Mouse (Mus musculus): ENCODE measurements around the gene Notch1. TPM values are rescaled to one million over a fixed set of nuclear protein-coding genes. Genes with fewer than 3 reads are reported as not detected.

Notch1 gene
- polyA plus RNA-seq, 1 experiment from 2014 or later = 11.8 TPM

- H3K4me3 ChIP-seq (ENCODE audit: low read depth, low read length) = no peak overlapping the region
- no peak overlapping the region for H3K4me2 ChIP-seq (replicated peaks; ENCODE audit: low read depth, low read length)
- 86% methylated on average over 1 of the region's 1 CpGs for WGBS
- peaks cover 69% of the 10 kb centered on the region for H3K36me3 ChIP-seq (ENCODE audit: insufficient read depth, low read length)
- H3K27me3 ChIP-seq (replicated peaks; ENCODE audit: insufficient read depth, low read length) = no peaks in the 10 kb centered on the region
- ATAC-seq (no peak), DNase-seq (ENCODE audit: low spot score) (no peak)
- H3K9ac ChIP-seq (replicated peaks; ENCODE audit: low read depth) = no peak overlapping the region
- no peaks in the 10 kb centered on the region for H3K9me3 ChIP-seq (ENCODE audit: low read length)
- no peaks in the 10 kb centered on the region for H3K4me1 ChIP-seq (ENCODE audit: insufficient read depth, low read depth, low read length)
- H3K27ac ChIP-seq (ENCODE audit: low read length) = no peak overlapping the region
- no peak for TF ChIP-seq CTCF (IDR thresholded peaks at IDR 0.05)
- no peak for TF ChIP-seq EP300 (IDR thresholded peaks at IDR 0.05)
These were observed 93.4 kb downstream of the Notch1 start for GRCm38 (mm10) chr2:26423086-26423485.

- DNase-seq (ENCODE audit: low spot score) (no peak), ATAC-seq (no peak)
- Histone ChIP-seq H3K9me3 (ENCODE audit: low read length) (no peaks in the 10 kb centered on the region), H3K27me3 (replicated peaks; ENCODE audit: insufficient read depth, low read length) (no peaks in the 10 kb centered on the region), H3K36me3 (ENCODE audit: insufficient read depth, low read length) (peaks cover 64% of the 10 kb centered on the region), H3K4me1 (ENCODE audit: insufficient read depth, low read depth, low read length) (no peaks in the 10 kb centered on the region), H3K4me3 (ENCODE audit: low read depth, low read length) (no peak overlapping the region), H3K4me2 (replicated peaks; ENCODE audit: low read depth, low read length) (no peak overlapping the region), H3K27ac (ENCODE audit: low read length) (no peak overlapping the region), H3K9ac (replicated peaks; ENCODE audit: low read depth) (no peak overlapping the region)
- TF ChIP-seq EP300 (IDR thresholded peaks at IDR 0.05) = no peak
- TF ChIP-seq CTCF (IDR thresholded peaks at IDR 0.05) = no peak
- WGBS = 85% methylated on average over 2 of the region's 2 CpGs
These were observed 94.5 kb downstream of the Notch1 start for GRCm38 (mm10) chr2:26421969-26422368.

- no peak for TF ChIP-seq CTCF (IDR thresholded peaks at IDR 0.05)
- TF ChIP-seq EP300 (IDR thresholded peaks at IDR 0.05) = no peak
- no peak for ATAC-seq
- 89% methylated on average over 1 of the region's 1 CpGs for WGBS
These were observed 98.3 kb downstream of the Notch1 start for GRCm38 (mm10) chr2:26418120-26418519.

GRCm38 (mm10) chr2:26417066-26417465, 99.4 kb downstream of the Notch1 start:
- Histone ChIP-seq H3K36me3 (ENCODE audit: insufficient read depth, low read length) (peaks cover 49% of the 10 kb centered on the region), H3K4me2 (replicated peaks; ENCODE audit: low read depth, low read length) (no peak overlapping the region), H3K9ac (replicated peaks; ENCODE audit: low read depth) (no peak overlapping the region), H3K4me3 (ENCODE audit: low read depth, low read length) (no peak overlapping the region), H3K4me1 (ENCODE audit: insufficient read depth, low read depth, low read length) (no peaks in the 10 kb centered on the region), H3K27me3 (replicated peaks; ENCODE audit: insufficient read depth, low read length) (no peaks in the 10 kb centered on the region), H3K9me3 (ENCODE audit: low read length) (no peaks in the 10 kb centered on the region), H3K27ac (ENCODE audit: low read length) (no peak overlapping the region)
- ATAC-seq (no peak), DNase-seq (ENCODE audit: low spot score) (no peak)
- TF ChIP-seq EP300 (IDR thresholded peaks at IDR 0.05) = no peak
- TF ChIP-seq CTCF (IDR thresholded peaks at IDR 0.05) = no peak

More at GRCm38 (mm10) chr2:26418120-26418519, 98.3 kb downstream of the Notch1 start:
- Histone ChIP-seq H3K4me2 (replicated peaks; ENCODE audit: low read depth, low read length) (no peak overlapping the region), H3K27ac (ENCODE audit: low read length) (no peak overlapping the region), H3K9ac (replicated peaks; ENCODE audit: low read depth) (no peak overlapping the region), H3K9me3 (ENCODE audit: low read length) (no peaks in the 10 kb centered on the region), H3K36me3 (ENCODE audit: insufficient read depth, low read length) (peaks cover 55% of the 10 kb centered on the region), H3K4me1 (ENCODE audit: insufficient read depth, low read depth, low read length) (no peaks in the 10 kb centered on the region), H3K27me3 (replicated peaks; ENCODE audit: insufficient read depth, low read length) (no peaks in the 10 kb centered on the region), H3K4me3 (ENCODE audit: low read depth, low read length) (no peak overlapping the region)
- DNase-seq (ENCODE audit: low spot score) = no peak

GRCm38 (mm10) chr2:26410931-26411411, 105.5 kb downstream of the Notch1 start:
- H3K9me3 ChIP-seq (ENCODE audit: low read length) = no peaks in the 10 kb centered on the region
- peaks cover 11% of the 10 kb centered on the region; the same call in 1 of the 2 replicates for H3K4me1 ChIP-seq (ENCODE audit: insufficient read depth, low read depth, low read length)
- H3K9ac ChIP-seq (replicated peaks; ENCODE audit: low read depth) = no peak overlapping the region
- DNase-seq (ENCODE audit: low spot score) (peak; percentile 45), ATAC-seq (no peak)
- H3K27me3 ChIP-seq (replicated peaks; ENCODE audit: insufficient read depth, low read length) = no peaks in the 10 kb centered on the region
- H3K36me3 ChIP-seq (ENCODE audit: insufficient read depth, low read length) = peaks cover 24% of the 10 kb centered on the region
- no peak overlapping the region for H3K4me2 ChIP-seq (replicated peaks; ENCODE audit: low read depth, low read length)
- TF ChIP-seq EP300 (IDR thresholded peaks at IDR 0.05) = no peak
- no peak for TF ChIP-seq CTCF (IDR thresholded peaks at IDR 0.05)
- H3K27ac ChIP-seq (ENCODE audit: low read length) = no peak overlapping the region
- H3K4me3 ChIP-seq (ENCODE audit: low read depth, low read length) = no peak overlapping the region
- 55% methylated on average over 4 of the region's 5 CpGs for WGBS

- peaks cover 15% of the 10 kb centered on the region; the same call in 1 of the 2 replicates for H3K36me3 ChIP-seq (ENCODE audit: insufficient read depth, low read length)
- peak; percentile 8; the same call in 1 of the 2 replicates for TF ChIP-seq CTCF (IDR thresholded peaks at IDR 0.05)
- TF ChIP-seq EP300 (IDR thresholded peaks at IDR 0.05) = no peak
- no peak overlapping the region for H3K4me3 ChIP-seq (ENCODE audit: low read depth, low read length)
- peaks cover 11% of the 10 kb centered on the region; the same call in 1 of the 2 replicates for H3K4me1 ChIP-seq (ENCODE audit: insufficient read depth, low read depth, low read length)
- no peak overlapping the region for H3K27ac ChIP-seq (ENCODE audit: low read length)
- no peak overlapping the region for H3K4me2 ChIP-seq (replicated peaks; ENCODE audit: low read depth, low read length)
- H3K9me3 ChIP-seq (ENCODE audit: low read length) = no peaks in the 10 kb centered on the region
- no peak overlapping the region for H3K9ac ChIP-seq (replicated peaks; ENCODE audit: low read depth)
- DNase-seq (ENCODE audit: low spot score) (no peak), ATAC-seq (no peak)
- 76% methylated on average over 5 of the region's 5 CpGs for WGBS
- H3K27me3 ChIP-seq (replicated peaks; ENCODE audit: insufficient read depth, low read length) = no peaks in the 10 kb centered on the region
These were observed 106.4 kb downstream of the Notch1 start for GRCm38 (mm10) chr2:26410091-26410490.

All from lung, postnatal 0 days (tissue).